31 mouse cellular contexts compared by ENCODE assay signal in the genomic region with DNA sequence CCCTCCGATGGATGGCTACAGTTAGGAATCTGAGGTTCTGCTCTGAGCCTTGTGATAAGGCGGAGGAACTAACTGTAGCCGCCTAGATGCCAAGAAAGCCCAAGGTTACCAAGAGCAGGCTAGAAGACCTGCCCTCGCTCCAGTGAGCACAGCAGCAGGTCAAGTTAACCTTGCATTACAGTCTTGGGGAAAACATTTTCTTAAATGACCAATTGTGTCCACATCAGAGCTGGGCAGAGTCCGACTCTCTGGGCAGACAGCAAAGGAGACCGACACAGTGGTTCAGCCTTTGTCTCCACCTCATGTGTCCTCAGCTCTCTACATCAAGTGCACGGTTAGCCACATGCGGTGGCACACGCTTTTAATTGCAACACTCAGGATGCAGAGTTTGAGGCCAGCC. TPM values are rescaled to one million over a fixed set of nuclear protein-coding genes. Genes with fewer than 3 reads are reported as not detected.
DNase-seq lines count a peak whose midpoint lies in the region; ATAC-seq and TF ChIP-seq lines count a peak whose summit lies in the region.
"Had no signal": no experiment of that assay in that cellular context is flagged by ENCODE, and none has a peak within 500 bp of the region (broad histone marks: within the 10 kb centered on the region; RNA-seq: fewer than 3 reads in every experiment).

No protein-coding gene starts in this region.

- H3K4me2 ChIP-seq in kidney, embryonic 15.5 days = no peak overlapping the region
- H3K4me2 ChIP-seq: heart, embryonic 13.5 days; hindbrain, embryonic 15.5 days; midbrain, embryonic 12.5 days; neural tube, embryonic 12.5 days; stomach, embryonic 15.5 days had no signal

- H3K4me1 ChIP-seq in kidney, embryonic 15.5 days = peaks cover 13% of the 10 kb centered on the region
- peaks cover 15% of the 10 kb centered on the region for H3K4me1 ChIP-seq in kidney, adult 2 months (ENCODE audit: control insufficient read depth, insufficient read depth, low read length)
- peaks cover 4% of the 10 kb centered on the region for H3K4me1 ChIP-seq in midbrain, embryonic 10.5 days
- H3K4me1 ChIP-seq: hindbrain, embryonic 15.5 days; midbrain, embryonic 12.5 days; neural tube, embryonic 12.5 days had no signal

- H3K36me3 ChIP-seq in kidney, embryonic 15.5 days = 0 out of 2 replicates have a peak, but pooled peaks cover 3% of the 10 kb centered on the region
- H3K36me3 ChIP-seq in kidney, adult 2 months (ENCODE audit: control insufficient read depth, insufficient read depth, low read length) = no peaks in the 10 kb centered on the region
- H3K36me3 ChIP-seq in midbrain, embryonic 10.5 days = no peaks in the 10 kb centered on the region
- H3K36me3 ChIP-seq: hindbrain, embryonic 10.5 days; hindbrain, embryonic 15.5 days; midbrain, embryonic 12.5 days; neural tube, embryonic 12.5 days; stomach, embryonic 15.5 days had no signal

- 83% methylated on average over 9 of the region's 9 CpGs for WGBS in kidney, embryonic 15.5 days
- 41% methylated on average over 9 of the region's 9 CpGs for WGBS in kidney, adult 2 months
- WGBS in midbrain, embryonic 10.5 days = 96% methylated on average over 9 of the region's 9 CpGs

- TF ChIP-seq POLR2A in kidney, adult 2 months (IDR thresholded peaks at IDR 0.05; ENCODE audit: low read depth, low read length) = no peak

- no peak overlapping the region for H3K4me3 ChIP-seq in kidney, embryonic 15.5 days (replicated peaks)
- no peak overlapping the region for H3K4me3 ChIP-seq in kidney, adult 2 months (ENCODE audit: insufficient read depth, low read depth, low read length)
- no peak overlapping the region for H3K4me3 ChIP-seq in midbrain, embryonic 10.5 days
- H3K4me3 ChIP-seq: heart, embryonic 13.5 days; hindbrain, embryonic 10.5 days; hindbrain, embryonic 15.5 days; midbrain, embryonic 12.5 days; myocyte; neural tube, embryonic 12.5 days; stomach, embryonic 15.5 days had no signal

- no peak for ATAC-seq in kidney, embryonic 15.5 days (replicated peaks; ENCODE audit: low FRiP score)
- no peak for ATAC-seq in CD4-positive, CD25-positive, alpha-beta regulatory T cell, adult 4 months
- ATAC-seq: activated CD4-positive, CD25-positive, alpha-beta regulatory T cell, adult 4 months; forebrain, embryonic 14.5 days had no signal

- no peak for TF ChIP-seq CTCF in kidney, adult 2 months (conservative IDR thresholded peaks at IDR 0.05; ENCODE audit: insufficient read depth, insufficient read length, low read depth, low read length)

- no peaks in the 10 kb centered on the region for H3K27me3 ChIP-seq in kidney, embryonic 15.5 days
- no peaks in the 10 kb centered on the region for H3K27me3 ChIP-seq in kidney, adult 2 months (replicated peaks; ENCODE audit: control insufficient read depth, insufficient read depth, low read length)
- no peaks in the 10 kb centered on the region for H3K27me3 ChIP-seq in midbrain, embryonic 10.5 days (ENCODE audit: low read depth, poor library complexity, severe bottlenecking)
- H3K27me3 ChIP-seq: heart, embryonic 13.5 days; hindbrain, embryonic 15.5 days; midbrain, embryonic 12.5 days; neural tube, embryonic 12.5 days; stomach, embryonic 15.5 days had no signal

- peak; percentile 67 for DNase-seq in kidney, adult 18-20 months
- peak; percentile 12 for DNase-seq in 416B (ENCODE audit: low read depth)
- DNase-seq in kidney, adult 2 months = peak; percentile 90
- peak; percentile 56 for DNase-seq in kidney, postnatal 10 days
- DNase-seq in frontal cortex, postnatal 36 days (ENCODE audit: low spot score in 2 of 2) = no peak
- DNase-seq in midbrain, embryonic 10.5 days (ENCODE audit: low spot score) = no peak
- DNase-seq: adrenal gland, adult 2 months; cerebellum, adult 2 months; cerebellum, postnatal 25 days; gastrocnemius, postnatal 25 days; heart, postnatal 10 days; layer of hippocampus, adult 9-11 months; liver; lung, adult 2 months; lung, postnatal 10 days; right cerebral cortex, postnatal 25 days; thymus, adult 18-20 months; thymus, postnatal 36 days had no signal

- H3K27ac ChIP-seq in kidney, embryonic 15.5 days = no peak overlapping the region
- H3K27ac ChIP-seq in kidney, adult 2 months (ENCODE audit: insufficient read depth, low read depth, low read length) = peak overlapping the region; percentile 89
- no peak overlapping the region for H3K27ac ChIP-seq in midbrain, embryonic 10.5 days (replicated peaks)
- H3K27ac ChIP-seq: heart, embryonic 13.5 days; hindbrain, embryonic 10.5 days; hindbrain, embryonic 15.5 days; liver, embryonic 14.5 days; macrophage; midbrain, embryonic 12.5 days; neural tube, embryonic 12.5 days; stomach, embryonic 15.5 days had no signal

- H3K9ac ChIP-seq in kidney, embryonic 15.5 days = no peak overlapping the region
- H3K9ac ChIP-seq: heart, embryonic 13.5 days; hindbrain, embryonic 15.5 days; liver, embryonic 14.5 days; midbrain, embryonic 12.5 days; neural tube, embryonic 12.5 days; stomach, embryonic 15.5 days had no signal

- no peaks in the 10 kb centered on the region for H3K9me3 ChIP-seq in kidney, embryonic 15.5 days (replicated peaks)
- no peaks in the 10 kb centered on the region for H3K9me3 ChIP-seq in midbrain, embryonic 10.5 days (replicated peaks)
- H3K9me3 ChIP-seq: heart, embryonic 13.5 days; hindbrain, embryonic 10.5 days; hindbrain, embryonic 15.5 days; midbrain, embryonic 12.5 days; neural tube, embryonic 12.5 days; stomach, embryonic 15.5 days had no signal

RNA-seq across cellular contexts. Expression of a gene that starts 17.6 kb away (rescaled TPM):
- polyA plus RNA-seq in kidney, embryonic 15.5 days (2015; fragmentation: Nextera tagmentation; extraction: Ambion mirVana) = 16.4 and 20.9 TPM in 2 replicates
- polyA plus RNA-seq in kidney, adult 2 months (2012; rRNA removed) = 2.9 and 3.1 TPM in 2 replicates
- polyA plus RNA-seq in midbrain, embryonic 10.5 days (2016; fragmentation: Nextera tagmentation; extraction: Ambion mirVana) = 4.2 and 4.6 TPM in 2 replicates
- polyA plus RNA-seq in CD4-positive, CD25-positive, alpha-beta regulatory T cell, adult 4 months (2017; shearing (Covaris generic)) = under 1 TPM in 1 of 2 experiments, not detected in 1; 0.46 TPM
- polyA plus RNA-seq: activated CD4-positive, CD25-positive, alpha-beta regulatory T cell, adult 4 months; macrophage; myocyte had no signal

RNA-seq across cellular contexts. Expression of a gene that starts 35.5 kb away (rescaled TPM):
- polyA plus RNA-seq in kidney, embryonic 15.5 days (2015; fragmentation: Nextera tagmentation; extraction: Ambion mirVana) = 133 and 143 TPM in 2 replicates
- 156 and 235 TPM in 2 replicates for polyA plus RNA-seq in kidney, adult 2 months (2012; rRNA removed)
- polyA plus RNA-seq in midbrain, embryonic 10.5 days (2016; fragmentation: Nextera tagmentation; extraction: Ambion mirVana) = 70.2 and 86.2 TPM in 2 replicates
- polyA plus RNA-seq in CD4-positive, CD25-positive, alpha-beta regulatory T cell, adult 4 months (2017; shearing (Covaris generic)) = under 1 TPM; 0.75 to 0.82 TPM

RNA-seq across cellular contexts. Expression of a gene that starts 60.0 kb away (rescaled TPM):
- 99.5 and 106 TPM in 2 replicates for polyA plus RNA-seq in kidney, embryonic 15.5 days (2015; fragmentation: Nextera tagmentation; extraction: Ambion mirVana)
- polyA plus RNA-seq in kidney, adult 2 months (2012; rRNA removed) = 126 and 129 TPM in 2 replicates
- polyA plus RNA-seq in midbrain, embryonic 10.5 days (2016; fragmentation: Nextera tagmentation; extraction: Ambion mirVana) = 107 and 128 TPM in 2 replicates
- polyA plus RNA-seq in CD4-positive, CD25-positive, alpha-beta regulatory T cell, adult 4 months (2017; shearing (Covaris generic)) = 10 to 100 TPM; 55.5 to 75.0 TPM

Comparison
In these comparisons a context has a peak if more than half of its experiments do, and no peak if none do; other contexts are left out.
1. DNase-seq: peak in kidney, adult 18-20 months (single experiment), 416B (single experiment), kidney, adult 2 months (single experiment) and kidney, postnatal 10 days (single experiment); none in frontal cortex, postnatal 36 days (0 of 2) and midbrain, embryonic 10.5 days (single experiment).
2. RNA of a gene that starts 35.5 kb away (polyA plus RNA-seq): 156 to 235 TPM in kidney, adult 2 months, 133 to 143 TPM in kidney, embryonic 15.5 days and 70.2 to 86.2 TPM in midbrain, embryonic 10.5 days; 0.75 to 0.82 TPM in CD4-positive, CD25-positive, alpha-beta regulatory T cell, adult 4 months; every median in the first group is over 10 times any median in the second.